Mouse (Mus musculus): ENCODE measurements around the gene Tbrg1. TPM values are rescaled to one million over a fixed set of nuclear protein-coding genes. Genes with fewer than 3 reads are reported as not detected.

Gene Tbrg1
- total RNA-seq, 1 experiment from 2014 or later = 86.0 TPM

GRCm38 (mm10) chr9:37632305-37632704 is 24.8 kb downstream of the Tbrg1 start:
- no peak for DNase-seq

GRCm38 (mm10) chr9:37629941-37630340 is 27.2 kb downstream of the Tbrg1 start:
- DNase-seq = no peak

- DNase-seq = no peak
Measured at GRCm38 (mm10) chr9:37628581-37628980, 28.5 kb downstream of the Tbrg1 start.

GRCm38 (mm10) chr9:37627263-37627662 is 29.8 kb downstream of the Tbrg1 start:
- DNase-seq = no peak

- DNase-seq = peak; percentile 30
Measured at GRCm38 (mm10) chr9:37626103-37626567, 31.0 kb downstream of the Tbrg1 start.

GRCm38 (mm10) chr9:37625641-37626040 is 31.5 kb downstream of the Tbrg1 start:
- peak; percentile 14 for DNase-seq

- DNase-seq = no peak
Measured at GRCm38 (mm10) chr9:37625129-37625528, 32.0 kb downstream of the Tbrg1 start.

GRCm38 (mm10) chr9:37624502-37624901 is 32.6 kb downstream of the Tbrg1 start:
- no peak for DNase-seq

- no peak for DNase-seq
Measured at GRCm38 (mm10) chr9:37623981-37624380, 33.1 kb downstream of the Tbrg1 start.

- no peak for DNase-seq
Measured at GRCm38 (mm10) chr9:37621290-37621689, 35.8 kb downstream of the Tbrg1 start.

GRCm38 (mm10) chr9:37616770-37617169 is 40.3 kb downstream of the Tbrg1 start:
- peak; percentile 10 for DNase-seq

- no peak for DNase-seq
Measured at GRCm38 (mm10) chr9:37615220-37615619, 41.9 kb downstream of the Tbrg1 start.

- DNase-seq = no peak
Measured at GRCm38 (mm10) chr9:37614316-37614715, 42.8 kb downstream of the Tbrg1 start.

GRCm38 (mm10) chr9:37613911-37614280 is 43.2 kb downstream of the Tbrg1 start:
- DNase-seq = no peak

- peak; percentile 94 for DNase-seq
Measured at GRCm38 (mm10) chr9:37613182-37613910, 43.8 kb downstream of the Tbrg1 start, which contains the start of gene Spa17. Gene Spa17 (minus strand): TSS chr9:37613722.

GRCm38 (mm10) chr9:37609558-37609957 is 47.6 kb downstream of the Tbrg1 start:
- no peak for DNase-seq

- DNase-seq = no peak
Measured at GRCm38 (mm10) chr9:37605089-37605488, 52.0 kb downstream of the Tbrg1 start.

GRCm38 (mm10) chr9:37600538-37601205 is 56.4 kb downstream of the Tbrg1 start:
- no peak for DNase-seq

Other genes with a start within 250 kb of the Tbrg1 start
- 0.30 and 0.53 TPM in 2 replicates for gene Robo3, start 224.1 kb downstream of the Tbrg1 start, total RNA-seq (2021)
- gene Msantd2, start 168.0 kb downstream of the Tbrg1 start, total RNA-seq (2021) = 21.9 and 22.5 TPM in 2 replicates
- gene Esam, start 129.2 kb downstream of the Tbrg1 start, total RNA-seq (2021) = 64.0 and 81.0 TPM in 2 replicates
- gene Vsig2, start 118.1 kb downstream of the Tbrg1 start, total RNA-seq (2021) = 5.2 and 9.1 TPM in 2 replicates
- gene Nrgn, start 104.4 kb downstream of the Tbrg1 start, total RNA-seq (2021) = 3.6 and 4.8 TPM in 2 replicates
- 12.4 and 14.7 TPM in 2 replicates for gene Siae, start 101.6 kb downstream of the Tbrg1 start, total RNA-seq (2021)
- gene Spa17, start 43.6 kb downstream of the Tbrg1 start, total RNA-seq (2021) = 4.9 and 5.0 TPM in 2 replicates
- gene Panx3, start 11.9 kb upstream of the Tbrg1 start, total RNA-seq (2021) = 0.19 TPM in 2 replicates
- not detected in 2 replicates for gene Olfr160, start 58.9 kb upstream of the Tbrg1 start, total RNA-seq (2021)
- gene Olfr874, start 87.8 kb upstream of the Tbrg1 start, total RNA-seq (2021) = not detected in 2 replicates
- not detected in 2 replicates for gene Olfr875, start 114.5 kb upstream of the Tbrg1 start, total RNA-seq (2021)
- gene Olfr876, start 145.7 kb upstream of the Tbrg1 start, total RNA-seq (2021) = not detected in 2 replicates
- not detected in 2 replicates for gene Olfr877, start 197.0 kb upstream of the Tbrg1 start, total RNA-seq (2021)
- not detected in 2 replicates for gene Olfr145, start 239.4 kb upstream of the Tbrg1 start, total RNA-seq (2021)

Data from adrenal gland, postnatal 14 days (tissue).